Mouse (Mus musculus): Measurements from ENCODE around the gene Sirt3. TPM values are rescaled to one million over a fixed set of nuclear protein-coding genes. Genes with fewer than 3 reads are reported as not detected.
A peak's percentile ranks its signal among the peaks of the same experiment; 100 is the strongest.

Sirt3 gene
- polyA plus RNA-seq, 1 experiment from 2014 or later, result 66.9 TPM

GRCm38 (mm10) chr7:140855860-140856784 lies 26.0 kb downstream of the Sirt3 start, which contains the start of gene Gm45785:
Gene Gm45785 (minus strand): TSS chr7:140856331.
- Histone ChIP-seq H3K9me3 (ENCODE audit: low read length) (no peaks in the 10 kb centered on the region), H3K4me2 (ENCODE audit: low read depth, low read length) (peak within 1 kb of the TSS; percentile 85), H3K4me1 (ENCODE audit: insufficient read depth) (peaks cover 34% of the 10 kb centered on the region), H3K27me3 (ENCODE audit: insufficient read depth, low read length) (no peaks in the 10 kb centered on the region), H3K4me3 (ENCODE audit: low read depth, low read length) (peak within 1 kb of the TSS; percentile 80), H3K9ac (replicated peaks) (peak within 1 kb of the TSS; percentile 90), H3K27ac (ENCODE audit: low read depth) (peak within 1 kb of the TSS; percentile 99), H3K36me3 (replicated peaks; ENCODE audit: insufficient read depth, low read length) (peaks cover 48% of the 10 kb centered on the region)
- peak; percentile 88 for DNase-seq
- WGBS (ENCODE audit: insufficient replicate concordance), result under 1% methylated on average over 51 of the region's 51 CpGs
- TF ChIP-seq CTCF (IDR thresholded peaks at IDR 0.05; ENCODE audit: low read depth), result peak; percentile 12; the same call in 1 of the 2 replicates
- TF ChIP-seq EP300 (IDR thresholded peaks at IDR 0.05; ENCODE audit: low read depth), result peak; percentile 57; the same call in 1 of the 2 replicates
- ATAC-seq, result peak; percentile 79

GRCm38 (mm10) chr7:140855181-140855580 lies 26.9 kb downstream of the Sirt3 start:
- WGBS (ENCODE audit: insufficient replicate concordance), result 56% methylated on average over 9 of the region's 9 CpGs
- DNase-seq (no peak), ATAC-seq (no peak)
- Histone ChIP-seq H3K36me3 (replicated peaks; ENCODE audit: insufficient read depth, low read length) (peaks cover 39% of the 10 kb centered on the region), H3K27me3 (ENCODE audit: insufficient read depth, low read length) (no peaks in the 10 kb centered on the region), H3K4me3 (ENCODE audit: low read depth, low read length) (peak overlapping the region; percentile 80), H3K4me2 (ENCODE audit: low read depth, low read length) (peak overlapping the region; percentile 85), H3K4me1 (ENCODE audit: insufficient read depth) (peaks cover 34% of the 10 kb centered on the region), H3K9me3 (ENCODE audit: low read length) (no peaks in the 10 kb centered on the region), H3K9ac (replicated peaks) (peak overlapping the region; percentile 90), H3K27ac (ENCODE audit: low read depth) (peak overlapping the region; percentile 99)
- TF ChIP-seq EP300 (IDR thresholded peaks at IDR 0.05; ENCODE audit: low read depth) (no peak), CTCF (IDR thresholded peaks at IDR 0.05; ENCODE audit: low read depth) (no peak)

GRCm38 (mm10) chr7:140854483-140854882 lies 27.6 kb downstream of the Sirt3 start:
- H3K27me3 ChIP-seq (ENCODE audit: insufficient read depth, low read length), result no peaks in the 10 kb centered on the region
- peak overlapping the region; percentile 80; the same call in 1 of the 2 replicates for H3K4me3 ChIP-seq (ENCODE audit: low read depth, low read length)
- peak overlapping the region; percentile 85; the same call in 1 of the 2 replicates for H3K4me2 ChIP-seq (ENCODE audit: low read depth, low read length)
- H3K4me1 ChIP-seq (ENCODE audit: insufficient read depth), result peaks cover 34% of the 10 kb centered on the region
- TF ChIP-seq CTCF (IDR thresholded peaks at IDR 0.05; ENCODE audit: low read depth), result no peak
- no peak for TF ChIP-seq EP300 (IDR thresholded peaks at IDR 0.05; ENCODE audit: low read depth)
- ATAC-seq, result no peak
- no peak for DNase-seq
- peaks cover 34% of the 10 kb centered on the region for H3K36me3 ChIP-seq (replicated peaks; ENCODE audit: insufficient read depth, low read length)
- H3K27ac ChIP-seq (ENCODE audit: low read depth), result peak overlapping the region; percentile 99; the same call in 1 of the 2 replicates
- H3K9me3 ChIP-seq (ENCODE audit: low read length), result no peaks in the 10 kb centered on the region
- peak overlapping the region; percentile 90; the same call in 1 of the 2 replicates for H3K9ac ChIP-seq (replicated peaks)
- WGBS (ENCODE audit: insufficient replicate concordance), result 93% methylated on average over 18 of the region's 18 CpGs

GRCm38 (mm10) chr7:140853386-140853785 lies 28.7 kb downstream of the Sirt3 start:
- ATAC-seq (peak; percentile 40), DNase-seq (peak; percentile 69)
- no peak overlapping the region for H3K4me3 ChIP-seq (ENCODE audit: low read depth, low read length)
- WGBS (ENCODE audit: insufficient replicate concordance), result 61% methylated on average over 9 of the region's 9 CpGs
- no peaks in the 10 kb centered on the region for H3K9me3 ChIP-seq (ENCODE audit: low read length)
- peak overlapping the region; percentile 26; the same call in 1 of the 2 replicates for H3K4me2 ChIP-seq (ENCODE audit: low read depth, low read length)
- H3K27me3 ChIP-seq (ENCODE audit: insufficient read depth, low read length), result no peaks in the 10 kb centered on the region
- 0 out of 2 replicates have a peak overlapping the region, but pooled peaks have one; percentile 30 for H3K9ac ChIP-seq (replicated peaks)
- peaks cover 30% of the 10 kb centered on the region for H3K4me1 ChIP-seq (ENCODE audit: insufficient read depth)
- H3K27ac ChIP-seq (ENCODE audit: low read depth), result peak overlapping the region; percentile 99
- H3K36me3 ChIP-seq (replicated peaks; ENCODE audit: insufficient read depth, low read length), result peaks cover 24% of the 10 kb centered on the region
- TF ChIP-seq EP300 (IDR thresholded peaks at IDR 0.05; ENCODE audit: low read depth) (no peak), CTCF (IDR thresholded peaks at IDR 0.05; ENCODE audit: low read depth) (no peak)

GRCm38 (mm10) chr7:140851916-140852315 lies 30.2 kb downstream of the Sirt3 start:
- ATAC-seq, result no peak
- H3K4me2 ChIP-seq (ENCODE audit: low read depth, low read length), result no peak overlapping the region
- H3K4me3 ChIP-seq (ENCODE audit: low read depth, low read length), result no peak overlapping the region
- no peak overlapping the region; the same call in 1 of the 2 replicates for H3K27ac ChIP-seq (ENCODE audit: low read depth)
- H3K27me3 ChIP-seq (ENCODE audit: insufficient read depth, low read length), result no peaks in the 10 kb centered on the region
- no peak overlapping the region for H3K9ac ChIP-seq (replicated peaks)
- H3K4me1 ChIP-seq (ENCODE audit: insufficient read depth), result peaks cover 26% of the 10 kb centered on the region
- no peak for DNase-seq
- no peaks in the 10 kb centered on the region for H3K9me3 ChIP-seq (ENCODE audit: low read length)
- WGBS (ENCODE audit: insufficient replicate concordance), result 92% methylated on average over 4 of the region's 4 CpGs
- no peak for TF ChIP-seq CTCF (IDR thresholded peaks at IDR 0.05; ENCODE audit: low read depth)
- TF ChIP-seq EP300 (IDR thresholded peaks at IDR 0.05; ENCODE audit: low read depth), result no peak
- H3K36me3 ChIP-seq (replicated peaks; ENCODE audit: insufficient read depth, low read length), result peaks cover 24% of the 10 kb centered on the region

GRCm38 (mm10) chr7:140848591-140848990 lies 33.5 kb downstream of the Sirt3 start:
- TF ChIP-seq CTCF (IDR thresholded peaks at IDR 0.05; ENCODE audit: low read depth) (no peak), EP300 (IDR thresholded peaks at IDR 0.05; ENCODE audit: low read depth) (no peak)
- peaks cover 11% of the 10 kb centered on the region for H3K4me1 ChIP-seq (ENCODE audit: insufficient read depth)

More at GRCm38 (mm10) chr7:140848591-140848990, 33.5 kb downstream of the Sirt3 start:
- Histone ChIP-seq H3K9me3 (ENCODE audit: low read length) (no peaks in the 10 kb centered on the region), H3K27ac (ENCODE audit: low read depth) (no peak overlapping the region), H3K9ac (replicated peaks) (no peak overlapping the region), H3K4me3 (ENCODE audit: low read depth, low read length) (no peak overlapping the region), H3K4me2 (ENCODE audit: low read depth, low read length) (no peak overlapping the region), H3K36me3 (replicated peaks; ENCODE audit: insufficient read depth, low read length) (peaks cover 10% of the 10 kb centered on the region), H3K27me3 (ENCODE audit: insufficient read depth, low read length) (no peaks in the 10 kb centered on the region)
- WGBS (ENCODE audit: insufficient replicate concordance), result 78% methylated on average over 10 of the region's 10 CpGs
- no peak for DNase-seq
- ATAC-seq, result no peak

Data from liver, postnatal 0 days (tissue).